Mouse (Mus musculus) CH12.LX (cell line): ENCODE results near the gene Proser2. TPM values are rescaled to one million over a fixed set of nuclear protein-coding genes. Genes with fewer than 3 reads are reported as not detected.

Experiments
- DNase-seq: peaks from one replicate; pipeline ENCODE4 v3.0.0-alpha.2; 2013; ENCODE audit errors: extremely low read depth
- H3K27ac ChIP-seq: 2 replicates; pipeline ENCODE4 v1.5.1; 2012; ENCODE audit warnings: low read depth, mild to moderate bottlenecking, control low read depth, moderate library complexity; ENCODE audit not compliant: insufficient read depth
- H3K27me3 ChIP-seq: replicated peaks from 2 replicates; pipeline ENCODE3; 2012; ENCODE audit warnings: inconsistent platforms
- H3K36me3 ChIP-seq, 2 experiments: replicated peaks in 1 of 2; 2 replicates each; pipeline versions ENCODE3 to v1.6.1; 2012; ENCODE audit warnings: inconsistent platforms in 1 of 2, low read length in 1 of 2, mild to moderate bottlenecking in 1 of 2, mixed read lengths in 1 of 2, moderate library complexity in 1 of 2; ENCODE audit not compliant: control insufficient read depth in 1 of 2, insufficient read depth in 1 of 2
- H3K4me1 ChIP-seq, 2 experiments: 2 replicates each; pipeline ENCODE4 v1.6.1; 2012; ENCODE audit warnings: inconsistent platforms in 1 of 2, moderate library complexity in 1 of 2; ENCODE audit not compliant: insufficient read depth in 2 of 2, control insufficient read depth in 1 of 2
- H3K4me2 ChIP-seq: 2 replicates; pipeline ENCODE4 v1.6.1; 2012; ENCODE audit warnings: low read depth, mild to moderate bottlenecking, control low read depth; ENCODE audit not compliant: poor library complexity, insufficient read depth, severe bottlenecking
- H3K4me3 ChIP-seq, 3 experiments: fragments of 150-350 bp in 1 of 3; sonication (generic) in 1 of 3; replicated peaks in 1 of 3; 2 replicates each; pipeline versions ENCODE3 to v1.5.1; 2011 to 2012; ENCODE audit warnings: low read depth in 2 of 3, low read length in 2 of 3, mild to moderate bottlenecking in 2 of 3, moderate library complexity in 2 of 3, control low read depth in 1 of 3, improper control_type of control experiment in 1 of 3, inconsistent platforms in 1 of 3, mixed read lengths in 1 of 3; ENCODE audit not compliant: poor library complexity in 1 of 3
- H3K79me2 ChIP-seq: replicated peaks from 2 replicates; pipeline ENCODE4 v1.6.1; 2012; ENCODE audit warnings: mild to moderate bottlenecking, moderate library complexity; ENCODE audit not compliant: control insufficient read depth, poor library complexity, insufficient read depth, severe bottlenecking; ENCODE audit errors: extremely low read depth
- H3K9ac ChIP-seq: 2 replicates; pipeline ENCODE4 v1.6.1; 2012; ENCODE audit warnings: low read depth, mild to moderate bottlenecking, control low read depth, moderate library complexity; ENCODE audit not compliant: insufficient read depth
- H3K9me3 ChIP-seq: replicated peaks from 2 replicates; pipeline ENCODE3; 2012; ENCODE audit warnings: low read length, inconsistent platforms, mixed read lengths
- BHLHE40 ChIP-seq: IDR thresholded peaks from 2 replicates; pipeline ENCODE4 v1.6.1; 2011; ENCODE audit warnings: mild to moderate bottlenecking, low read depth, low read length, improper control_type of control experiment
- CHD1 ChIP-seq: IDR thresholded peaks from 2 replicates; pipeline ENCODE4 v1.6.1; 2012; ENCODE audit warnings: low read depth, low read length, improper control_type of control experiment, inconsistent platforms
- CTCF ChIP-seq, 2 experiments: IDR thresholded peaks in 1 of 2; conservative IDR thresholded peaks in 1 of 2; 2 replicates each; pipeline ENCODE4 v1.5.1; 2011 to 2012; ENCODE audit warnings: low read depth in 2 of 2, low read length in 2 of 2, improper control_type of control experiment in 1 of 2, inconsistent platforms in 1 of 2, mild to moderate bottlenecking in 1 of 2, moderate library complexity in 1 of 2
- E2F4 ChIP-seq: IDR thresholded peaks from 2 replicates; pipeline ENCODE4 v1.6.1; 2011; ENCODE audit warnings: low read depth, low read length, improper control_type of control experiment; ENCODE audit not compliant: insufficient replicate concordance
- EP300 ChIP-seq: IDR thresholded peaks from 2 replicates; pipeline ENCODE4 v1.6.1; 2011; ENCODE audit warnings: low read length, improper control_type of control experiment
- ETS1 ChIP-seq: conservative IDR thresholded peaks from 2 replicates; pipeline ENCODE4 v1.6.1; 2012; ENCODE audit warnings: low read depth, mild to moderate bottlenecking, inconsistent platforms, low read length, improper control_type of control experiment, moderate library complexity
- GABPA ChIP-seq: IDR thresholded peaks from 2 replicates; pipeline ENCODE4 v1.6.1; 2012; ENCODE audit warnings: low read depth, low read length, improper control_type of control experiment, inconsistent platforms; ENCODE audit not compliant: insufficient replicate concordance
- KAT2A ChIP-seq: IDR thresholded peaks from 2 replicates; pipeline ENCODE4 v1.6.1; 2012; ENCODE audit warnings: low read length, improper control_type of control experiment, inconsistent platforms; ENCODE audit not compliant: insufficient replicate concordance
- MAX ChIP-seq: IDR thresholded peaks from 2 replicates; pipeline ENCODE4 v1.6.1; 2011; ENCODE audit warnings: low read length, improper control_type of control experiment
- MAZ ChIP-seq: IDR thresholded peaks from 2 replicates; pipeline ENCODE4 v1.6.1; 2012; ENCODE audit warnings: low read depth, mild to moderate bottlenecking, inconsistent platforms, low read length, improper control_type of control experiment, moderate library complexity
- MEF2A ChIP-seq: IDR thresholded peaks from 2 replicates; pipeline ENCODE4 v1.6.1; 2014; ENCODE audit warnings: low read depth, mild to moderate bottlenecking, inconsistent platforms, low read length, improper control_type of control experiment, borderline replicate concordance
- MXI1 ChIP-seq: IDR thresholded peaks from 2 replicates; pipeline ENCODE4 v1.6.1; 2011; ENCODE audit warnings: mild to moderate bottlenecking, low read depth, low read length, improper control_type of control experiment
- MYC ChIP-seq: IDR thresholded peaks from 2 replicates; pipeline ENCODE4 v1.6.1; 2011; ENCODE audit warnings: low read depth, mild to moderate bottlenecking, improper control_type of control experiment, low read length
- NELFE ChIP-seq: IDR thresholded peaks from 2 replicates; pipeline ENCODE4 v1.6.1; 2011; ENCODE audit warnings: low read depth, low read length, improper control_type of control experiment
- PAX5 ChIP-seq: IDR thresholded peaks from 2 replicates; pipeline ENCODE4 v1.6.1; 2012; ENCODE audit warnings: low read length, inconsistent platforms, mixed read lengths
- POLR2AphosphoS2 ChIP-seq: IDR thresholded peaks from 2 replicates; pipeline ENCODE4 v1.6.1; 2011; ENCODE audit warnings: low read depth, low read length, improper control_type of control experiment
- RAD21 ChIP-seq: IDR thresholded peaks from 2 replicates; pipeline ENCODE4 v1.6.1; 2011; ENCODE audit warnings: low read depth, mild to moderate bottlenecking, low read length, improper control_type of control experiment, moderate library complexity
- RCOR1 ChIP-seq: conservative IDR thresholded peaks from 2 replicates; pipeline ENCODE4 v1.6.1; 2012; ENCODE audit warnings: low read depth, mild to moderate bottlenecking, inconsistent platforms, low read length, improper control_type of control experiment
- SIN3A ChIP-seq: IDR thresholded peaks from 2 replicates; pipeline ENCODE4 v1.6.1; 2012; ENCODE audit warnings: low read length, improper control_type of control experiment, inconsistent platforms
- TCF12 ChIP-seq: IDR thresholded peaks from 2 replicates; pipeline ENCODE4 v1.6.1; 2014; ENCODE audit warnings: low read depth, mild to moderate bottlenecking, inconsistent platforms, low read length, improper control_type of control experiment
- ZC3H11A ChIP-seq: IDR thresholded peaks from 2 replicates; pipeline ENCODE4 v1.6.1; 2012; ENCODE audit warnings: low read depth, mild to moderate bottlenecking, inconsistent platforms, low read length, improper control_type of control experiment
- ZKSCAN1 ChIP-seq: IDR thresholded peaks from 2 replicates; pipeline ENCODE4 v1.6.1; 2012; ENCODE audit warnings: low read depth, inconsistent platforms, low read length, improper control_type of control experiment, borderline replicate concordance
- ZNF384 ChIP-seq: IDR thresholded peaks from 2 replicates; pipeline ENCODE4 v1.6.1; 2012; ENCODE audit warnings: low read depth, low read length, improper control_type of control experiment, inconsistent platforms
- dilution Hi-C: fragments of 300-500 bp; cut with MboI; formaldehyde crosslinking; loops from 2 replicates; pipeline ENCODE4 v1.14.3; 2020; ENCODE audit warnings: low sequenced_read_pairs; ENCODE audit not compliant: extremely low pct_unique_long_range_greater_than_20kb, extremely low pct_ligation_motif_present
- in situ Hi-C: fragments of 300-500 bp; cut with MboI; formaldehyde crosslinking; loops from 3 replicates; pipeline ENCODE4 v1.14.3; 2019; ENCODE audit warnings: low sequenced_read_pairs, low pct_ligation_motif_present, low pct_unique_long_range_greater_than_20kb, mixed read lengths
- polyA plus RNA-seq: library from polyadenylated mRNA; unstranded; fragments of >175 nt; gene quantifications from 2 replicates; pipeline ENCODE4 v1.2.1, GENCODE M21; 2012; ENCODE audit warnings: low read depth; ENCODE audit not compliant: insufficient read length
- total RNA-seq, 2 experiments: library from RNA; depleted of rRNA; stranded (reverse); fragments of 300-350 nt in 1 of 2; fragments of >200 nt in 1 of 2; gene quantifications; 2 replicates each; pipeline ENCODE4 v1.2.3; 2012 to 2014

Gene Proser2
- total and polyA plus RNA-seq, 3 experiments = 0.29 to 2.1 TPM; not detected in 1

GRCm38 (mm10) chr2:6112619-6113018, 17.4 kb downstream of the Proser2 start:
- no peaks in the 10 kb centered on the region for H3K79me2 ChIP-seq
- no peak overlapping the region for H3K9ac ChIP-seq
- dilution Hi-C loops = no loop called here
- H3K4me2 ChIP-seq = no peak overlapping the region
- H3K36me3 ChIP-seq = no peaks in the 10 kb centered on the region
- no peak for TF ChIP-seq NELFE
- no peak for TF ChIP-seq CHD1
- no peak for TF ChIP-seq ETS1
- TF ChIP-seq POLR2AphosphoS2 = no peak
- no peak for TF ChIP-seq GABPA
- no peak for TF ChIP-seq MEF2A
- no peak for TF ChIP-seq ZC3H11A
- TF ChIP-seq ZNF384 = no peak
- no peak for TF ChIP-seq PAX5
- TF ChIP-seq SIN3A = no peak
- TF ChIP-seq MXI1 = no peak
- TF ChIP-seq MAX = no peak
- TF ChIP-seq TCF12 = no peak
- TF ChIP-seq ZKSCAN1 = no peak
- TF ChIP-seq, all 38 proteins: peak for 0
- H3K27ac ChIP-seq = no peak overlapping the region
- no peaks in the 10 kb centered on the region for H3K9me3 ChIP-seq
- no peaks in the 10 kb centered on the region for H3K27me3 ChIP-seq
- no peaks in the 10 kb centered on the region for H3K4me1 ChIP-seq
- DNase-seq = no peak
- in situ Hi-C loops = no loop called here
- no peak overlapping the region for H3K4me3 ChIP-seq

GRCm38 (mm10) chr2:6105437-6105836, 24.6 kb downstream of the Proser2 start:
- in situ Hi-C loops = no loop called here
- dilution Hi-C loops = no loop called here
- DNase-seq = no peak
- Histone ChIP-seq H3K9me3 (peaks cover 3% of the 10 kb centered on the region), H3K4me2 (no peak overlapping the region), H3K4me1 (no peaks in the 10 kb centered on the region), H3K79me2 (no peaks in the 10 kb centered on the region), H3K4me3 (no peak overlapping the region), H3K27ac (no peak overlapping the region), H3K9ac (no peak overlapping the region), H3K27me3 (peaks cover 1% of the 10 kb centered on the region), H3K36me3 (no peaks in the 10 kb centered on the region)
- TF ChIP-seq BHLHE40 = no peak
- TF ChIP-seq RCOR1 = no peak
- TF ChIP-seq PAX5 = no peak
- TF ChIP-seq EP300 = no peak
- no peak for TF ChIP-seq ZC3H11A
- TF ChIP-seq MAZ = no peak
- no peak for TF ChIP-seq GABPA
- TF ChIP-seq E2F4 = no peak
- TF ChIP-seq NELFE = no peak
- no peak for TF ChIP-seq ZKSCAN1
- no peak for TF ChIP-seq KAT2A
- no peak for TF ChIP-seq TCF12
- no peak for TF ChIP-seq CHD1
- TF ChIP-seq CTCF (conservative IDR thresholded peaks at IDR 0.05 in 1 of 2, IDR thresholded peaks at IDR 0.05 in 1 of 2; ENCODE audit: low read depth in 2 of 2, low read length in 2 of 2) = no peak
- no peak for TF ChIP-seq RAD21
- TF ChIP-seq MYC = no peak
